Mouse (Mus musculus) bone marrow, adult 2 months (tissue): ENCODE measurements around the gene Tbxas1. TPM values are rescaled to one million over a fixed set of nuclear protein-coding genes. Genes with fewer than 3 reads are reported as not detected.
A peak's percentile ranks its signal among the peaks of the same experiment; 100 is the strongest.

Experiments
- H3K27ac ChIP-seq: fragments of 200-500 bp; 2 replicates; pipeline ENCODE4 v1.5.1; 2012; ENCODE audit warnings: low read depth, mild to moderate bottlenecking, control low read depth, inconsistent platforms, low read length; ENCODE audit not compliant: control insufficient read depth, poor library complexity, insufficient read depth
- H3K4me1 ChIP-seq: fragments of 200-500 bp; 2 replicates; pipeline ENCODE4 v1.6.1; 2011; ENCODE audit warnings: low read length; ENCODE audit not compliant: control insufficient read depth, insufficient read depth
- H3K4me3 ChIP-seq: fragments of 200-500 bp; replicated peaks from 2 replicates; pipeline ENCODE3; 2011; ENCODE audit warnings: mild to moderate bottlenecking, low read depth, low read length, control low read depth; ENCODE audit not compliant: control insufficient read depth
- CTCF ChIP-seq: fragments of 200-500 bp; IDR thresholded peaks from 2 replicates; pipeline ENCODE4 v1.5.1; 2011; ENCODE audit warnings: low read length, control low read depth; ENCODE audit not compliant: control insufficient read depth, insufficient read depth
- POLR2A ChIP-seq: fragments of 200-500 bp; IDR thresholded peaks from 2 replicates; pipeline ENCODE4 v1.6.1; 2011; ENCODE audit warnings: low read depth, mild to moderate bottlenecking, control low read depth, low read length, borderline replicate concordance; ENCODE audit not compliant: control insufficient read depth
- WGBS: fragments of 180-500 bp; shearing (Covaris S2); methylation state at CpG from one replicate; pipeline ENCODE4 v1.1.7; 2018; 5-methylcytosine and 5-hydroxymethylcytosine counted together
- polyA plus RNA-seq: library from polyadenylated mRNA; stranded (reverse); fragments of >200 nt; gene quantifications from 2 replicates; pipeline ENCODE4 v1.2.4, GENCODE M21; 2011; ENCODE audit warnings: low replicate concordance; ENCODE audit not compliant: missing spikeins, insufficient read depth, insufficient read length

Tbxas1 gene
- polyA plus RNA-seq, 1 experiment = 59.7 TPM

DNA sequence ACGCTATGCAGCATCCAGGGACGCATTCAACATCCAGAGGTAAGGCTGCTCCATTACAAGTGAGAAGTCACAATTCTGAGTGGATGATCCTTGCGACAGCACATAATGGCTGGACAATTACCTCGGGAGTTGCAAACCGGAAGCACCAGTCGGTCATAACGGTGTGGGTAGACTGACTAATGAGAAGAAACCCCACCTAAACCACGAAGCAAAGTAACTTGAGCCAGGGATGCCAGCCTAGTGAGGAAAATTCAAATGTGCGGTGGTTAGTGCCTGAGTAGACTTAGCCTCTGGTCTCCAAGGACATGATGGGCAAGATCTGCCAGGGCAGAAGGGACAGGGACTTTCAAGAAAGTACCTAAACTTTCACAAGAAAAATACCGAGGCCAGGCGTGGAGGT lies 142.7 kb downstream of the Tbxas1 start:
- Histone ChIP-seq H3K4me1 (no peaks in the 10 kb centered on the region), H3K4me3 (no peak overlapping the region), H3K27ac (no peak overlapping the region)
- WGBS = 80% methylated on average over 11 of the region's 11 CpGs
- TF ChIP-seq POLR2A (no peak), CTCF (no peak)

- no peak for TF ChIP-seq POLR2A
- TF ChIP-seq CTCF = peak; percentile 54
- 86% methylated on average over 7 of the region's 7 CpGs for WGBS
Measured at GRCm38 (mm10) chr6:39018805-39019204, 143.6 kb downstream of the Tbxas1 start.

DNA sequence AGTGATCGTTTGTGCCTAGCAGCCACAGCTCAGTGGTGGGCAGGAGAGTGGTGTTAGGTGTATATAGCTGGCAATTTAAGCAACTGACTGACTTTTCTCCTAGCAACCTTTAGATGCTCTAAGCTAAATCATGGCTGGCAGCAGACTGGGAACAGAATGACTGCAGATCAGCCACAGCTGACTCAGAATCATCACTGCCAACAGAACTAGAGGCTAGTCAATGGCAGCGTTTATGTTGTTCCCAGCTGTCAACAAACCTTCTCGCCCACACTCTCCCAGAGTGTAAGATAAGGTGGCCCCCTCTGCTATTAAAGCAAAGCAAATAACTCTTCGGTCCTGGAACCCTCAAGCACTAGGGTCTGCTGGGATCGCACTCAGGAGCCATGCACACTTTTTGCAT lies 144.0 kb downstream of the Tbxas1 start:
- 92% methylated on average over 5 of the region's 5 CpGs for WGBS
- Histone ChIP-seq H3K27ac (no peak overlapping the region), H3K4me3 (no peak overlapping the region), H3K4me1 (no peaks in the 10 kb centered on the region)
- TF ChIP-seq POLR2A (no peak), CTCF (no peak)

More at GRCm38 (mm10) chr6:39018805-39019204, 143.6 kb downstream of the Tbxas1 start:
- Histone ChIP-seq H3K27ac (no peak overlapping the region), H3K4me3 (no peak overlapping the region), H3K4me1 (no peaks in the 10 kb centered on the region)

DNA sequence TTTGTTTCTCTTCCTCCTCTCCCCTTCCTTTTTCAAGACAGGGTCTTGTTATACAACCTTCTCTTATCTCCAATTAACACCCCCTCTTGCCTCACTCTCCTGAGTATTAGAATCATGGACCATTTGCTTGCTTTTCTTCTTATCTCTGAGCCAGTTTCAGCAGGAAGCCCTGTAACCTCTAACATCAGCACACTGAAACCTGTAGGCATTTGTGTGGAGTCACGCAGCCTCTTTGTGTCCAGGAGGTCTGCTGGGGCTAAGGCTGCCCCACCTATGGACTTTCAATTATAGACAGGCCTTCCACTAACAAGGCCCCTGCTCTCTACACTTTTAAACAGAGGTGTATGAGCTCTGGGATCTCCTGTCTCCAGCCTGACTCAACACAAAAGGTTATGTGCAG lies 146.7 kb downstream of the Tbxas1 start:
- H3K4me3 ChIP-seq = no peak overlapping the region
- 66% methylated on average over 1 of the region's 1 CpGs for WGBS
- TF ChIP-seq CTCF = no peak
- TF ChIP-seq POLR2A = no peak
- no peaks in the 10 kb centered on the region for H3K4me1 ChIP-seq
- H3K27ac ChIP-seq = no peak overlapping the region

GRCm38 (mm10) chr6:39022461-39023181 lies 147.4 kb downstream of the Tbxas1 start:
- Histone ChIP-seq H3K4me1 (no peaks in the 10 kb centered on the region; the same call in 1 of the 2 replicates), H3K4me3 (no peak overlapping the region), H3K27ac (no peak overlapping the region)
- no peak for TF ChIP-seq POLR2A
- TF ChIP-seq CTCF = no peak
- 80% methylated on average over 7 of the region's 7 CpGs for WGBS

GRCm38 (mm10) chr6:39024631-39025030 lies 149.4 kb downstream of the Tbxas1 start:
- TF ChIP-seq POLR2A (no peak), CTCF (no peak)
- H3K27ac ChIP-seq = no peak overlapping the region
- H3K4me1 ChIP-seq = no peaks in the 10 kb centered on the region; the same call in 1 of the 2 replicates
- 86% methylated on average over 4 of the region's 4 CpGs for WGBS
- H3K4me3 ChIP-seq = no peak overlapping the region

DNA sequence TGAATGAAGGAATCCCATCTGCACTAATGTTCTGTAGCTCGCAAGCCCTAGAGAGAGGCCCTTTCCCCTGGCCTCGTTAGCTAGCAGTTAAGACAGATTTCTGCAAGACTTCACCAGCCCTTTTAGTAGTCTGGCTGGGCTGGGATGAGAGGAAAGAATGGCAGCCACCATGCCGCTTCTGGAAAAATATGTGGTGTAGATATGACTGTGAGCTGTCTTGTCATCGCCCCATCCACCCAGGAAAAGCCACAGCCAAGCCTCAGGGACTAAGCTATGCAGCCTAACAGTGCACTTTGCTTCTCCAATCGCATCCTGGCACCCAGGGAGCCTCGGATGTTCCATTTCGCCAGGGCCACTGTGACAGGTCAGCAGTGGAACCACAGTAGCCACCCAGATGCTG lies 149.8 kb downstream of the Tbxas1 start:
- no peak overlapping the region for H3K4me3 ChIP-seq
- no peaks in the 10 kb centered on the region; the same call in 1 of the 2 replicates for H3K4me1 ChIP-seq
- no peak overlapping the region for H3K27ac ChIP-seq
- 82% methylated on average over 7 of the region's 7 CpGs for WGBS
- TF ChIP-seq CTCF (no peak), POLR2A (no peak)

GRCm38 (mm10) chr6:39030714-39031113 lies 155.5 kb downstream of the Tbxas1 start:
- TF ChIP-seq POLR2A (no peak), CTCF (no peak)
- Histone ChIP-seq H3K4me1 (no peaks in the 10 kb centered on the region; the same call in none of the 2 replicates), H3K4me3 (no peak overlapping the region), H3K27ac (no peak overlapping the region)
- 82% methylated on average over 4 of the region's 4 CpGs for WGBS
